Mouse (Mus musculus) G1E-ER4 (cell line): ENCODE measurements around the gene Azgp1. TPM values are rescaled to one million over a fixed set of nuclear protein-coding genes. Genes with fewer than 3 reads are reported as not detected.
"Not testable (repeated sequence)": the region's sequence is repeated elsewhere in the genome, so short reads cannot be mapped to it uniquely, and the experiment has no call there.

ENCODE experiments used
- GATA1 ChIP-seq: IDR thresholded peaks from one replicate; pipeline ENCODE4 v1.8.0; 2012; ENCODE audit warnings: low read length, inconsistent platforms
- polyA plus RNA-seq: library from polyadenylated mRNA; stranded (reverse); fragments of >175 nt; gene quantifications from 2 replicates; pipeline ENCODE4 v1.2.3, GENCODE M21; 2012

Gene Azgp1
- polyA plus RNA-seq, 1 experiment, result not detected

GRCm38 (mm10) chr5:138012382-138012781 is 31.1 kb downstream of the Azgp1 start:
- TF ChIP-seq GATA1, result no peak

GRCm38 (mm10) chr5:138016530-138016929 is 35.2 kb downstream of the Azgp1 start:
- TF ChIP-seq GATA1, result no peak

GRCm38 (mm10) chr5:138016997-138017396 is 35.7 kb downstream of the Azgp1 start:
- no peak for TF ChIP-seq GATA1

GRCm38 (mm10) chr5:138020961-138021479 is 39.7 kb downstream of the Azgp1 start, which contains the start of the genes Smok3a and Smok3b:
TSS of gene Smok3a (plus strand) at chr5:138021261.
TSS of gene Smok3b (plus strand) at chr5:138021429.
- not testable (repeated sequence) for TF ChIP-seq GATA1

Other genes starting within 250 kb of the Azgp1 start
- 0.76 and 1.4 TPM in 2 replicates for gene Nyap1, start 239.9 kb upstream of the Azgp1 start, polyA plus RNA-seq
- 440 and 451 TPM in 2 replicates for gene Tsc22d4, start 235.8 kb upstream of the Azgp1 start, polyA plus RNA-seq
- 111 and 138 TPM in 2 replicates for gene Ppp1r35, start 202.7 kb upstream of the Azgp1 start, polyA plus RNA-seq
- 154 and 190 TPM in 2 replicates for gene Mepce, start 193.9 kb upstream of the Azgp1 start, polyA plus RNA-seq
- 0.21 and 0.46 TPM in 2 replicates for gene Zcwpw1, start 193.7 kb upstream of the Azgp1 start, polyA plus RNA-seq
- gene Pilra, start 145.2 kb upstream of the Azgp1 start, polyA plus RNA-seq, result not detected in 2 replicates
- not detected in 2 replicates for gene Pilrb1, start 123.4 kb upstream of the Azgp1 start, polyA plus RNA-seq
- gene Pilrb2, start 109.7 kb upstream of the Azgp1 start, polyA plus RNA-seq, result 0.26 TPM in 1 of 2 replicates, not detected in the other
- not detected in 2 replicates for gene Cyp3a13, start 59.9 kb upstream of the Azgp1 start, polyA plus RNA-seq
- gene Gjc3, start 18.4 kb upstream of the Azgp1 start, polyA plus RNA-seq, result not detected in 2 replicates
- not detected in 2 replicates for gene Smok3a, start 39.7 kb downstream of the Azgp1 start, polyA plus RNA-seq
- gene Smok3b, start 39.9 kb downstream of the Azgp1 start, polyA plus RNA-seq, result not detected in 2 replicates
- not detected in 2 replicates for gene Smok3c, start 71.7 kb downstream of the Azgp1 start, polyA plus RNA-seq
- 2.0 and 2.2 TPM in 2 replicates for gene Zkscan1, start 103.6 kb downstream of the Azgp1 start, polyA plus RNA-seq
- 0.55 and 2.3 TPM in 2 replicates for gene Zscan21, start 135.4 kb downstream of the Azgp1 start, polyA plus RNA-seq
- 0.27 and 0.28 TPM in 2 replicates for gene Zfp113, start 174.2 kb downstream of the Azgp1 start, polyA plus RNA-seq
- gene Cops6, start 179.6 kb downstream of the Azgp1 start, polyA plus RNA-seq, result 146 and 184 TPM in 2 replicates
- 6.9 and 18.9 TPM in 2 replicates for gene Ap4m1, start 190.5 kb downstream of the Azgp1 start, polyA plus RNA-seq
- 19.6 and 78.8 TPM in 2 replicates for gene Mcm7, start 190.9 kb downstream of the Azgp1 start, polyA plus RNA-seq
- 33.9 and 45.4 TPM in 2 replicates for gene Taf6, start 205.9 kb downstream of the Azgp1 start, polyA plus RNA-seq
- gene Cnpy4, start 206.0 kb downstream of the Azgp1 start, polyA plus RNA-seq, result 0.63 and 1.1 TPM in 2 replicates
- gene Mblac1, start 212.8 kb downstream of the Azgp1 start, polyA plus RNA-seq, result 4.8 and 6.3 TPM in 2 replicates
- not detected in 2 replicates for gene Nxpe5, start 244.4 kb downstream of the Azgp1 start, polyA plus RNA-seq